Mouse (Mus musculus): ENCODE data around the gene Gse1.

DNA sequence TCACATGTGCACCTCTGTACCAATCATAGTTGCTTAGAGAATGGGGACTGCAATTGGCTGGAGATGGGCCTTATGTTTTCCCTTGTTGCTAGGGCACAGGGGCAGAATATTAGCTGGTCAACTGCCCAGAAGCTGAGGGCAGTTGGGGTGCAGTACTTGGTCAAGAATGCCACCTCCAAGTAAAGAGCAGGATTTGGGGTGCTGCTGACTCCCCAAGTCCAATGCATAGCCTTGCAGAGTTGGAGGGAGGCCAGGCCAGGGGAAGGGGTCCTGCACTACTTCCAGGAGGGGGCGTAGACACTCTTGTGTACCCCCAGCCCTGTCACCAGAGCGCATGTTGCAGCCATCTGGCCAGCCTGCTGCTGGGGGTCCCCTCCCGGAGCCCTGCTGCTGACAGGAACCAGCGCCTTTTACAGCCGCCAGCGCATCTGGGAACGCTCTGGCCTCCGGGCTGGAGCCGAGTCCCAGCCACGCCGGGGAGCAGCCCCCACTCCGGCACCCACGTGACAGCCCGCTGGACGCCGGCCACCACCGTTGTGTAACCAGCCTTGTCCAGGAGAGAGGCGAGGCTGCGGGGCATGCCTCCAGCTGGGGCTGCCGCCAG lies 37.3 kb upstream of the Gse1 start:
- TF ChIP-seq CTCF (IDR thresholded peaks at IDR 0.05; ENCODE audit: borderline replicate concordance, insufficient read depth, low read depth, low read length): no peak
- TF ChIP-seq POLR2A (IDR thresholded peaks at IDR 0.05; ENCODE audit: borderline replicate concordance, insufficient read depth, low read length): peak; percentile 32; the same call in 1 of the 2 replicates

All from cerebellum, adult 2 months (tissue).